Mouse (Mus musculus): ENCODE data around the gene Gm4559.

- peak; percentile 54 for TF ChIP-seq CTCF (IDR thresholded peaks at IDR 0.05; ENCODE audit: low read depth)
- no peak for TF ChIP-seq EP300 (IDR thresholded peaks at IDR 0.05; ENCODE audit: low read depth)
These were observed 24.3 kb downstream of the Gm4559 start for GRCm38 (mm10) chr7:142249824-142250223.

Measured in liver, postnatal 0 days (tissue).